Mouse (Mus musculus): Measurements from ENCODE around the gene Lgals9.

Gene Lgals9

DNA sequence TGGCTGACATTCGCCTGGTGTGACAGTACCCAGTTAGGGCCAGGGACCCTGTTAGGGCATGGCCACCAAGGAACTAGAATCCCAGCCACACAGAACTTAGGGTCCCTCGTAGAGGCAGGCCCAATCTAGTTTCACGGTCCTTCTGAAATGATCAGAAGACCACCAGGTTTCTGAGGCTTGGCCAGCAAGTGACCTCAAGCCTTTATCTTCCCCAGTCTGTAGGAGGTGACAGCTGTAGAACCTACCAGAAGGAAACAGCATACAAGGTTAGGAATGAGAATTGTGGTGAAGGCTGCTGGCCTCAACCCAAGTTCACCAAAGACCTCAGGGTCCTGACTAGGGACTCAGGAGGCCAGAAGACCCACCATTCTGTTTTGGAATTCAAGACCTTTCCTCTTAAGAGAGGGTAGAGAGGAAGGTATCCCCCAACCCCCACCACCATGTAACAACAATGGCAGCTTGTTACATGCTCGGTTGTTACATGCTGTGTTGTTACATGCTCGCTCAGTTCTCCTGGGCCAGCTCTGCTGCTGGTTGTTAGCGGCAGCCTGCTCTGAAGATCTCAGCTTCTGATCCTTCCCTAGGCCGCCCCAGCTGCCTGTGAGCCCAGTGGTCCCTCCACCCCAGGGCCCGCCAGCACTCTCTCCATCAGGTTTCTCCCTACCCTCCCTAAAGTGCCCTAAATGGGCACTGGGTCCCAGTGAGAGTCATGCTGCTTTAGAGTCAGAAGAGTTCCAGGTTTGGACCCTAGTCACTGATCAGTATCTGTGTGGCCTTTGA, 7.8 kb downstream of the Lgals9 start:
- DNase-seq (ENCODE audit: inconsistent ontology term): no peak

DNA sequence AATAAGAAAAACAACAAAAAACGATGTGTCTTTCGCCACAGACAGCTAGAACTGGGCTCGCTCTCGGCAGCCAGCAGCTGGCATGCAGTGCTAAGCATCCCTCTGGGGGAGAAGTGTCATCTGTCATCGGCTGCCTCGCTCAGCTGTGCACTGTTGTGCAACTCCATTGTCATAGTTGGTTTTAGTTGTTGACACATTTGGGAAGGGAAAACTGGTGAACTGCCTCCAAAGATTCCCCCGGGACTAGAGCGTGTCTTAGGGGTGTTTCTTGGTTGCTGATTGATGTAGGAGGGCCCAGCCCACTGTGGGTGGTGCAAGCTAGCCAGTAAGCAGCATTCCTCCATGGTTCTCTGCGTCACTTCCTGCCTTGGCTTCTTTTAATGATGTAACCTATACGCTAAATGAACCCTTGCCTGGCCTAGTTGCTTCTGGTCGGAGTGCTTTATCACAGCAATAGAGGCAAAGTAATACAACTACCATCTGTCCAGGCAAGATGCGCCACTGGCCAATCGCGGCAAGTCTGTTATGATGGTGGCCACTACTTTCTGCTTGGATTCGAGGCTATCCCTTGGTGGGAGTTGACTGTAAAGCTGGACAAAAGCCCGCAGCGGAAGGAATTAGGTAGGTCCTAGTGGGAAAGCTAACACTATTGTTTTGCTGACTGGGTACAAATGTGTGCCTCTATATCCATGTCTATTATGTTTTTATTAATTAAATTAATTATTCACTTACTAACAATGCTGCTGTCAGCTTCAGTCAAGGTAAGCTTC, 11.2 kb downstream of the Lgals9 start:
- peak; percentile 33 for DNase-seq (ENCODE audit: inconsistent ontology term)

DNA sequence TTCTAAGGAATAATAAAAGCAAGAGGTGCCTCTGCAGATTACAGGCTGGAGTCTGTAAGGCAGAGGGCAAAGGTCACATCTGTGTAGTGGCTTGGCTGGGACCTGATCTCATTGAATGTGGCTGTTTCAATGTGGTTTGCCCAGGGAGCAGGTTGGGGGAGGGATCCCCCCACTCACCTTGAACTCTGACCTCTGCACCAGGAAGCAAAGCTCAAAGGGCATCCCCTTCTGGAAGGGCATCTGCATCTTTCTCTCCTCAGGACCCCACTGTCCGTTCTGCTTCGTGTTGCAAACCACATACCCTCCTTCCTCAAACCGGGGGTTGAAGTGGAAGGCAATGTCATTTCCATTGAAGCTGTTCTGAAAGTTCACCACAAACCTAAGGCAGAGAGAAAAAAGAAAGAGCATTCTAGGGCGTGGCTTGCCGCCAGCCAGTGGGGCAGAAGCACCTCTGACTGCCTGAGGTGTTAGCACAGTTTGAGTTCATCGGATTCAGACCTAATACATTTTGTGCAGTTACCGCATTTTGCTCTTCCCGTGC, 11.9 kb downstream of the Lgals9 start:
- peak; percentile 15 for DNase-seq (ENCODE audit: inconsistent ontology term)

DNA sequence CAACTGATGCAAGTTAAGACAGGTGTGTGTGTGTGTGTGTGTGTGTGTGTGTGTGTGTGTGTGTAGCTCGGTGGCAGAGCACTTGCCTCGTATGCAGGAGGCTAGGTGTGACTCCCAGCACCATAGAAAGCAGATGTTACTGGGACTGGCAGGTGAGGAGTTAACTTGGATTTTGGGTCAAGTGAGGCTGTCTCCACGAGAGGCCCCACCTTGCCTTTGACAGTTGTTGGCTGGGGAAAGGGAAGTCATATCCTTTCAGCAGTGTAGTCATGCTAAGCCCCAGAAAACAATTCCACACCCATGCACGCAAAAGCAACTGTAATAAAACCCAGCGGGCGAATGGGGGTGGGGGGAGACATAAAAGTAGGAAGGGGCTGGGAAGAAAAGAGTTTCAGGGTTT, 12.4 kb downstream of the Lgals9 start:
- no peak for DNase-seq (ENCODE audit: inconsistent ontology term)

DNA sequence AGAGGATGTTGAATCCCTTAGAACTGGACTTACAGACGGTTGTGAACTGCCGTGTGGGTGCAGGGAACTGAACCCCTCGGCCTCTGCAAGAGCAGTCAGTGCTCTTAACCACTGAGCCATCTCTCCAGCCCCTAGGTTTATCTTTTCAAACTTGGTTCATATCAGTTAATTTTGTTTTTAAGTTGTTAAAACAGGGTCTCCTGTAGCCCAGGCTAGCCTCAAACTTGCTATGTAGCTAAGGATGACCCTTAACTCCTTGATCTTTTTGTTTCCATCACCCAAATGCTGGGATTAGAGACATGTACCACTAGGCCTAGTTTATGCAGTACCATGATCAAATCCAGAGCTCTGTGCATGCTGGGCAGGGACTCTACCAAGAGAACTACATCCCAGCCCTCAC, 13.0 kb downstream of the Lgals9 start:
- DNase-seq (ENCODE audit: inconsistent ontology term): no peak

DNA sequence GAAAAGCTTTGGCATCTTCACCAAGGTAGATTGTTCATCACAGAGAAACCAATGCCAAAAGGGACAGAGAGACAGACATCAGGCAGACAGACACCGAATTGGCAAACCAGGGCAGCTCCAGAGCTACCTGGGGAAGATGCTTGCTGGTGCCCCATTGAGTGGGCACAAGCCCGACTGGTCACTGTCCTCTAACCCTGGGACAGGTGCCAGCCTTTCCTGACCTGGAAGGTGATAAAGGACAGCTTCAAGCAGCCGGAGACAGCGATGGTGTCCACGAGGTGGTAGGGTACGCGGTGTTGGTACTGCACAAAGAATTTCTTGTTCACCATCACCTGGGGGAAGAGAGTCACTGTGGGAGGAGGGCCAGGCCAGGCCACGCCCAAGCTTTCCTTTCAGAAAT, 13.7 kb downstream of the Lgals9 start:
- no peak for DNase-seq (ENCODE audit: inconsistent ontology term)

DNA sequence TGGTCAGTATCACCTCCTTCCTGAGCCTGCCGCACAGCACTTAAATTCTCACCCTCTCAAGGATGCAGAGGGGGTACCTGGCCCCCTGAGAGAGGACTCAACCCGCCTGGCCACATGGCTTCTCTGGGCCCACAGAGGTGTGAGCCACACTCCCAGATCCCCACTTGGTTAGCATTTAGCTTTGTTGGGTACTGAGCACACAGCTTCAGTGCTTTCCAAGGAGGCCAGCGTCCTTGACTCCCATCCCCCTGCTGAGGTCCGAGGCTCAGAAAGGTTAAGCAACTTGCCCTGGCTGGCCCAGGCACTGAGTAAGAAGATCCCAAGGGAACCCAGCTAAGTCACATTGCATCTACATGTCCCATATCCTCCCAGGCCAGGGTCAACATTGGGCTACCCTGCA, 16.6 kb downstream of the Lgals9 start:
- DNase-seq (ENCODE audit: inconsistent ontology term): no peak

DNA sequence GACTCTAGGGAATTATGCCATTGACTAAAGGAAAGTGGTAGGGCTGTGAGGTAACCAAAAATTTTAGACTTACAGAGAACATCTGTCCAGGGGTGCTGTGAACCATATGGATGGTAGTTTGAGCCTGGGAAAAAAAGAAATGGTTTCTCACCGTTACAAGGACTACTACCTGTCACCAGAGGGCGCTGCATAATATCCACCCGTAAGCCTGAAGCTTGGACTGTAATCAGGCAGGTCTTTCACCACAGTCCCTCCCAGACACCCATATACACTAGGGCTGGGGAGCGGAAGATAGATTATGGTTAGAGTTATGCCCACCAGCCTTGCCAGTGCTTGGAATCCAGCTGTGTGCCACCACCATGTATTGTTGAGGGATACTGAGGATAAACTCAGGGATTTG, 17.4 kb downstream of the Lgals9 start:
- DNase-seq (ENCODE audit: inconsistent ontology term): peak; percentile 20

DNA sequence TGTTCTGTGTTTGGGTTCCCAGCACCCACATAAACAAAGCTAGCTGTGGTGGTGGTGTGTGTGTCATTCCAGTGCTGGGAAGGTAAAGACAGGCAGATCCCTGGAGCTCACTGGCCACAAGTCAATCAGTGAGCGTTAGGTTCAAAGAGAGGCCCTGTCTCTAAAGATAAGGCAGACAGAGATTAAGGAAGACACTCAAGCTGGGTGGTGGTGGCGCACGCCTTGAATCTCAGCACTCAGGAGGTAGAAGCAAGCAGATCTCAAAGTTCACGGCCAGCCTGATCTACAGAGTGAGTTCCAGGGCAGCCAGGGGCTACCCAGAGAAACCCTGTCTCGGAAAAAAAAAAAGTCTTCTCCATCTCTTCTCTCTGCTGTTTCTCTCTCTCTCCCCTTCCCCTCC, 23.5 kb downstream of the Lgals9 start:
- DNase-seq (ENCODE audit: inconsistent ontology term): no peak

DNA sequence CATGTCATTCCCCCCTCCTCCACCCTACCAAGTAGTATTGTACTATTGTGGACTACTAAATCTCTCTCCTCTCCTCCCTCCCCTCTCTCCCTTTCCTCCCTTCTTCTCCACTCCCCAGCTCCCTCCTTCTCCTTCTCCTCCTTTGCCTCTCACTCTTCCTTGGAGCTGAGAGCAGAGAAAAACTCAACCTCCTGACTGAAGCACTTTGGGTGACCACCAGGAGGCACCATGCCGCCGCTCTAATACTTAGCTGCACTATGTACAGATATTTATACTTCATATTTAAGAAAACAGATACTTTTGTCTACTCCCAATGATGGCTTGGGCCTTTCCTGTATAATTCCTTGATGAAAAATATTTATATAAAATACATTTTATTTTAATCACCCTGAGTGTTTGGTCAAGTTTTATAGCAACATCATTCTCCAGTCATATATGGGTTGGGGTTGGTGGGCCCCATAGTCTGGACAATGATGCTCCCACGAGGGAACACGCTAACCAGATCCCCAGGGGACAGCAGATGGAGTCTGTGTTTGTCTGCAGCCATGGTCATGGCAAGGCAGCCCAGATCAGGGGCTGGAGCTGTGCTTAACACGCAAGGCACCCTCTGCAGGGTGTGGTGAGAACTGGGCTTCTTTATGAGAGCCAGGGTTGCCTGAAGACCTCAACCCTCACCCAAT, 24.8 kb downstream of the Lgals9 start:
- no peak for DNase-seq (ENCODE audit: inconsistent ontology term)

DNA sequence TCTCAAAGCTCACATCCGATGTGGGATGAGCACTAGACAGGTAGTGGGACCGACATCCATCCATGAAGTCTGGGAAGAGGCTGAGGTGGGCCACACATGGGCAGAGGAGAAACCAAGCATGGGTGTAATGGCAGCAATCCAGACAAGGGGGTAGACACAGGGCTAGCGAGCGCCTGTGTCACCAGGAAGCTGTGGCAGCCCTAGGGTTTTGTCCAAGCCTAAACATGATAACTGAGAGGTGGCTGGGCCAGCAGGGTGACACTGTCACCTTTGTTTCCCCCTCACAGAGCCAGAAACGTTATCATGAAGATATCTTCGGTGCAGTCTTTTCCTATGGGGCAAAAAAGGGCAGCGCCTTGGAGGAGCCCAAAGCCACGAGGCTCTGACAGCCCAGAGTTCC, 25.4 kb downstream of the Lgals9 start:
- no peak for DNase-seq (ENCODE audit: inconsistent ontology term)

DNA sequence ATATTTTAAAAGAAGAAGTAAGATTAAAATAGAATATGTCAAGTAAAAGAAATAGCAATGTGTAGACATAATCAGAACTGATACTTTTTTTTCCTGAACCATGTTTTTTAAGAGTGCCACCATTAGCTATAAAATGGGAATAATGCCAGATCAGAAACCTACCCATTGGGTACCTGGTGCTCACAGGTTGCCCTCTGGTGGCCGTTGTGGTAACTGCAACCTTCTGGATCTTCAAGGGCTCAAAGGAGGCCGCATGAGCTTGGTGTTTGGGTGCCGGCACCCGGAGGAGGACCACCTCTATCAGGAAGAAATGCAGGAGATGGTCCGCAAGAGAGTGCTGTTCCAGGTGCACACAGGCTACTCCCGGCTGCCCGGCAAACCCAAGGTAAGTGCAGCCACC, 28.5 kb downstream of the Lgals9 start:
- DNase-seq (ENCODE audit: inconsistent ontology term): peak; percentile 52

DNA sequence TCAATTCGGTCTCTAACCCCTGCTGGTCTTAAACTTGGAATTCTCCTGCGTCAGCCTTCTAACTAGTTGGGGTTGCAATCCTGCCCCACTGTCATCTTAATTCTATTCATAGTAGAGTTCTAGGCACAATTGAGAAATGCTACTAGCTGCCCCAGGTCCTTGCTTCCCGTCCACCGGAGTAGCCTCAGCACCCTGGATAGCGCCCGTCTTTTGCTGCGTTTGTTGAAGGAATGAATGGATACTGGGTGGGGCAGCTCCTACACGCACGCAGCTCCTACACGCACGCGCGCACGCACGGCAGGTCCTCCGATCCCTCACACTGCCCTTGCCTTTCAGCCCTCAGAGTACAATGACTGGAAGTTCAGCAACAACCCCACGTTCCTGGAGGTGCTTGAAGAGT, 32.3 kb downstream of the Lgals9 start:
- DNase-seq (ENCODE audit: inconsistent ontology term): peak; percentile 67

DNA sequence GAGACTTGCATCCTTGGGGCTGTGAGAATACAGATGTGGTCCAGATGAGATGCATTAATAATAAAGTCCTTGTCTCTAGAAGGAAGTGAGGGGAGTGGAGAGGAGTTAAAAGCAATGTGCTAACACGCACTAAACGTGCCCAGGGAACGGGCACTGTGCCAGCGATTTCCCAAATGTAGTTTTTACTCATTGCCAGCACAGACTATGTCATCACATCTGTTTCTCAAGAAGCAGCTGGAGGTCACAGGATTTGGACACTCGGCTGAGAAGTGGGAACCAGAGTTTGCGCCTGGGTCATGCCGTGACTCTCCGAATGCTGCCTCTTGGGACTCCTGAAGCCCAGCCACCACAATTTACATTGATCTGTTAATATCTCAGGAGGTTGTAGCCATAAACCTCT, 34.4 kb downstream of the Lgals9 start:
- no peak for DNase-seq (ENCODE audit: inconsistent ontology term)

DNA sequence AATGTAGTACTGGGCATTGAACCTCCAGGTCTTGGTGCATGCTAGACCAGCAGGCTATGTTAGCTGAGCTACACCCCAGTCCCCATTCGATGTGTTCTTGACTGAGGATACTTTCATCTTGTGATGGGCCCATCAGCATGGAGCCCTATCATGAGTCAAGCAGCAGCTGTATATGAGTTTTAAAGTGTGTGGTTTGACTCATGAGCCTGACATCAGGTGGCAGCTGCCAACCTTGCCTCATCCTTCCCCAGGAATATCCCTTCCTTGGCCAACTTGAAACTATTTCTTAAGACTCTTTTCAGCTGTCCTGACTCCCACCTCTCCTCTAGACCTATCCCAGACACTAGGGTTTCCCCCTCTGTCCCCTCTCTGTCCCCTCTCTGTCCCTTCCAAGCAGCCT, 41.7 kb downstream of the Lgals9 start:
- DNase-seq (ENCODE audit: inconsistent ontology term): no peak

DNA sequence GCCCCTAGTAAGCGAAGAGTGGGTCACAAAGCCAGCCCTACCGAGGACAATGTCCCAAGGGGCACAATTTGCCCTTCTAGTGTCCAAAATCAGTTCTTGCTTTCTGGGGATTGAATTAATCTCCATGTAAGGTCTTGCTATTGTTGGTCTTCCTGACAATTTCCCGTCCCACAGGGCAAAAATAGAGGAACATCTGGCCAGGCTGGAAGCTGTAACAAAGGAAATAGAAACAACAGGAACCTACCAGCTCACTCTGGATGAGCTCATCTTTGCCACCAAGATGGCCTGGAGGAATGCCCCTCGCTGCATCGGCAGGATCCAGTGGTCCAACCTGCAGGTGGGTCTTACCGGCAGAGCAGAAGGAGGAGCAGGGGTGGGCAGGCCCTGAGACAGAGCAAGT, 49.6 kb downstream of the Lgals9 start:
- DNase-seq (ENCODE audit: inconsistent ontology term): no peak

DNA sequence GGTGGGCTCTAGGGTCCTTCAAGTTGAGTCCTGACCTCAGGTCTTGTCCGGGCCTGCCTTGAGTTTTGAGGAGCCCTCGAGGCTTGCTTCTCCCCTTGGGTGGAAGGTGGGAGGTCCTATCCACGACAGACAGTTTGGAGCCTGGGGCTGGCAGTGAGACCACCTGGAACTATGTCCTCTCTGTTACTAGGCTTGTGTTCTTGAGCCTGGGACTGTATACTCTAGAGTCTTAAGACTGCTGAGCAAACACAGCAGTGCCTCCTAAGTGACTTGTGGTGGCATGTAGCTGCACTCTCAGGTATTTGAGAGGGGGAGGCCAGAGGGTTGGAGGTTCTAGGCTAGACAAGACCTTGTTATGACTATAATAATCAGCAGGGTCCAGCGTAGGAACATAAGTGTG, 50.0 kb downstream of the Lgals9 start:
- no peak for DNase-seq (ENCODE audit: inconsistent ontology term)

DNA sequence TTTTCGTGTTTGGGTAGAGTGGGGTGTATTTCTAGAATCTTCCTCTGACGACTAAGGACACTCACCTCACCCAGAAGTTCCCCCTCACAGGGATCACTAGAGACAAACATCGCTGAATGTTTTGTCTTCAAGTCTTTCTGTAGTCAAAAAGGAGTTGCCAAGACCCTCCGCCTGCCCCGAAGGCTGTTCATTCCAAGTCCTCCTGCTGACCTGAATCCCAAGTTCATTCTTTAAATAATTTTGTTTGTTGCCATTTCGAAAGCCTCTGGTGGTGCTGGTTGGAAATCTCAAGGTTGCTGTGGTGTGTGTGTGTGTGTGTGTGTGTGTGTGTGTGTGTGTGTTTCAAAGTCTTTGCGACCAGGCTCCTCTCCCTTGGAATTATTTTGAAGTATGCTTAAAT, 50.4 kb downstream of the Lgals9 start:
- no peak for DNase-seq (ENCODE audit: inconsistent ontology term)

DNA sequence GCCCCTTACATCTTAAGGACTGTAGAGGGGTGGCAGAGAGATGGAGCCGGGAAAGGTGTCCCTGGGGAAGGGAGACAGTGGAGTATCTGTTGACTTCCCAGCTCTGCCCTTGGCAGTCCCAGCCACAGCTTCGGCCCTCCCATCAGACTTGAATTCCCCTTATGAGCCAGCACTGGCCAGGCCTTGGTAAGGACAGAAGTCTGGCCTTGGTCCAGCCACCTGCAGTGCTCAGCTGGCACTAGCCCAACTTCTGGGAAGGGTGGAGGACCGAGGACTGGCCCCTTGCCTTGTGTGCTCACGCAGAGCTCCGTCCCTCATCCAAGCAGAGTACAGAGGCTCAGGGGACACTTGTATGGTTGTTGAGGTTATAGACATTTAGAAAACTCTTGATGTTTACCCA, 55.4 kb downstream of the Lgals9 start:
- DNase-seq (ENCODE audit: inconsistent ontology term): peak; percentile 80

DNA sequence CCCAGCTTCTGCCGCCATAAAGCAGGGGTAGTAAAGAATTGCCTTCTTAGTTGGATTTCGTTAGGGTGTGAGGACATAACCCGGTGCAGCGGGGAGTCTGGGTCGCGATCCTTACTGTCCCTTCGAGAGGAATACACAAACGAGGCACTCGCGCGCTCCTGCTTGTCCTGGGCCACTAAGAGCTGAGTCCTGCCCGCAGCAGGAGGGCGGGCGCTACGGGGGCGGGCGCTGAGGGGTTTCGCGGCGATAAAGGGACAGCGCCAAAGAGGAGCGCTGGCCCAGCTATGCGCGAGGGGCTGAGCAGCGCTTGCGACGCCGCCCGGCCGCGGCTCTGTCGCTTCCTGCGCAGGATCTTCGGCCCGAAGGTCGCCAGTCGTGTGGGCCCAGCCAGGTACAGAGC, 59.8 kb downstream of the Lgals9 start:
- DNase-seq (ENCODE audit: inconsistent ontology term): peak; percentile 54

DNA sequence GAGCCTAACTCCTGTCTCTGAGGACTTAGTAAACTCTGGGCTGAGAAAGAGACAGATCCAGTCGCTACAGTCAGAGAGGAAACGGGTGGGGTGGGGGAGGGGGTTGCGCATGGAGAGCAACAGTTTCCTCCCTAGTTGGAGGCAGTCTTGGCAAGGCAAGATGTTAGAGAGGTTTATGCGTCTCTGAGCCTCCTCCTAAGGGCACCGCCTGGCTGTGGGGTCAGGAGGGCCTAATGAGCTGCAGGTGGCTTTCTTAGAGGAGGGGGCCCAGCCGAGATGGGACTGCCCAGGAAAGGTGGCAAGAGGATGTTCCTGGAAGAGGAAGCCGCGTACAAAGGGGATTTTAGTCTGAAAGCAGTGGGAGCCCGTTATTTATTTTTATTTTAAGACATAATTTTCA, 60.6 kb downstream of the Lgals9 start:
- DNase-seq (ENCODE audit: inconsistent ontology term): no peak

DNA sequence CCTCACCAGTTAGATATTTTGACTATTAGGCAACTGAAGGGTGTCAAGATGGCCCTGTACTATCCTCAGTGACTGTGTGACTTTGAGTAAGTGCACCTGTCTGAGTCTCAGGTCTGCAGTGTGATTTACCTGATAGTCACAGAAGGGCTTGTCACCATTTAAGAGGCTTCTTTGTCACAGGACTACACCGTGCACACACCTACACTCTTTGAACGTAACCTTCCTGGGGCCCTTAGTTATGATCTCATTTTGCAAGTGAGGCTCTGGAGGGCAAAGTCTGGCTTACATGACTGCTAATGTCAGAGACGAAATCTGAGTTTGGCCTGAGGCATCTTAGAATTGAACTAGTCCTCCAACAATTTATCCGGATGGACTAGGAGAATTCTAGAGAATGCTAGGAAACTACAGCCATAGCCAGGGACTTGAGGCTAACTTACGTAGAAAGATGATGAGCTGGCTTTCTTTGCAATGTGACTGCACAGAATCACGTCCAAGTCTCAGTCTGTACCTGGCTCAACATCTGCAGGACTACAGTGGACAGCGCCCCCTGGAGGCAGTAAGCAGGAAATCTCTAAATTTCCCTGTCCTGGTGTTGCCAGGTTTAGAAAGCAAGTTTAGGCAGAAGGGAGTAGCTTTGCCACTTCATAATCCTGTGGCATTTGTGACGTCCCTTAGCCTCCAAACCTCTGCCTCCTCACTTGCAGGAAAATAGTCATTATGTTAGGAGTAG, 61.9 kb downstream of the Lgals9 start:
- peak; percentile 17 for DNase-seq (ENCODE audit: inconsistent ontology term)

Measured in Muller cell, postnatal 12 days (primary cell).